Mouse (Mus musculus): ENCODE measurements at regions not wholly inside any gene's neighbourhood (a gene's known extent, or its start where the extent isn't known, plus 50 kb on each side); places are given as distances from the start of the nearest gene placed in this dataset.

DNA sequence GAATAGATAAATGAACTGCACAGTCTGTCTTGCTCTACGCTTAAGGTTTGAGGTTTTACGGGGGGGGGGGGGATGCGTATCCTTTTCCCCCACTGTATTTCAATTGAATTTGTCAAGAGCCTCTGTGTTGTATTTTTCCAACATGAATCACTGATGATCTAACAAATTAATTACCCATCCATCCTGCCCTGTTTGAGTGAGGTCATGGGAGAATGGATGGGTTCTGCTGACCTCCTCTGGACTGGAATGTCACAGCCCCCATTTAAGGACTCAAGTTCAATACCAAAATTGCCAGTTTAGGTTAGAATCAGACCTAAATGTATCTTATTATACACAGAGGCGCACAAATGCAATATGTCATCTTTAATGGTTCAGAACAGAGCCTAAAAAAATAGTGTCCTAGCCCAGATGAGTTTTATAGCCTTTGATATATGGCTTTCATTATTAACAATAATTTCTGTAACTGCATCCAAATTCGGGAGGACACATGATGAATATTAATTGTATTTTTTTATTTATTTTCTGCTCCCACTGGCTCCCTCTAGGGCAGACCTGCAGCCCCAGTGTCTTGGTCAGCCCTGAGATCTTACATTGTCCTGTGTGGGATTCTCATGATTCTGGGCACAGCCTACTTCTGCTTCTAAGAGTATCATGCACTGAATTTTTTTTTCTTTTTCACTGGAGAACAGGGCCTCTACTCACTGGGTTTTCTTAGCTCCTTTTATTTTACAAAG is 288.2 kb upstream of the Zfp703 start:
- no peak for DNase-seq (ENCODE audit: low spot score in 2 of 2)

DNA sequence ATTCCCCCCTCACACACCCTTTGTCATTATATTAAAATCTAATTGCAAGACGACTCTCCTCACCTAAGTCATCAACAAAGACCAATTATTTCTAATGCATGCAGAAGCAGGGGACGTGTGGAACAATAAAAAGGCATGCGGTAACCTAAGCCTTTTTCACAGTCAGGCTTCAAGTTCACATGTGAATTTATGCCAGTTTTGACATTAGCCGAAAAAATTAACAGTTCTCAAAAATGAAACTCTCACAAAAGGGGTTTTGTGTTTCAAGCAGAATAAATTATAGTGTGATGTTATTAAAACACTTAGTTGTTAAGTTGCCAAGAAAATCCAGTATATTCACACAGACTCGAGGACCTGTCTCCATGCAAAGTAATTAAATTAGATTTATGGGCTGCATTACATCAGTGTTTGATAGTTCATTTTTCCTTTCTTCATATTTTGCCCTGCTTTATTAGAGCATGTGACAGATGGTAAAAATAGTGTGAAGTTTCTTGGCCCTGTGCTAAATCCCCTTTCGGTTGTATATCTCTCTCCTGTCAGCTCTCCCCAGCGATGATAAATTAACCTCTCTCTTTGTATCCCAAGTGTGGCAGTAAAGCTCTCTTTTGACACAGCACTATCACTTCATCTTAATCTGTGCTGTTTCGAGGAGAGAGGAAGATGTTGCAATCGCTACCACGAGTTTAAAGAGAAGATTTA is 287.5 kb upstream of the Zfp703 start:
- DNase-seq (ENCODE audit: low spot score in 2 of 2) = no peak

DNA sequence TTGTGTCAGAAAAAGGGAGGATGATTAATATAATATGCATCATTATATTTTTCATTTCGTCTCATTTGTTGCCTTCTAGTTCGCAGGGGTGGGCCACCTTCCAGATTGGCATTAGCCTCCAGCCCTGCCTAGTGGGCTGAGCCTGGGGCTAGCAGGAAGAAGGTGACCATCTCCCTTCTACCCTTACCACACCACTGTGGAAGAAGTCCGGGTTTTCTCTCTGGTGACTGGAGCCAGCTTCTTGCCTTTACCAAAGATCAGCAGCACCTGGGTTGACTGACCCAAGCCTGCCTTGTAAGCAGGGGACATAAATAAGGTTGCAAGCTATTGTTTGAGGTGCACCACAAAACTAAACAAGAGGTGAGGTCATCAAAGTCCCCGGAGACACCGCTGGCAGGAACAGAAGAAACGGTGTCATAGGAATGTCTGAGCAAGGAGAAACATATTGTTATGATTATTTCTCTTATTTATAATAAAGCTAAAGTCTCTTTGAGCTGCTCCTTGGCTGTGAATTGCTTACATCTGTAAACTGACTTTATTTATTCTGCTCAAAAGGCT is 286.9 kb upstream of the Zfp703 start:
- DNase-seq (ENCODE audit: low spot score in 2 of 2) = no peak

DNA sequence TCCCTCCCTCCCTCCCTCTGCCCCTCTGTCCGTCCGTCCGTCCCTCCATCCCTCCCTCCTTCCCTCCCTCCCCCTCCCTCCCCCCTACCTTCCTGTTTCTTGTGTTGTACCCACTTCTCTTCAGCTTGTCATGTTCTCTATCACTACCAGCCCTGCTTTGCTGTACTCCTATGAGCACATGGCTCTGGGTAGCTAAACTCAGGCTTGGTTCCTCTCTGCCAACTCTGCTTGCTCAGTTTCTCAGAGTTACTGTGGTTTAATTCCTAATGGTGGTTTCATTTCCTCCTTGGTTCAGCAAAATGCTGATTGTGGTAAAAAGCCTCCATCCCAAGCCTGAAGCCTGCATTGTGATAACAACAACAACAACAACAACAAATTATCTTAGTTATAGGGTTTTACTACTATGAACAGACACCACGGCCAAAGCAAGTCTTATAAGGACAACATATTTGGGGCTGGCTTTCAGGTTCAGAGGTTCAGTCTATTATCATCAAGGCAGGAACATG is 279.5 kb upstream of the Zfp703 start:
- no peak for DNase-seq (ENCODE audit: low spot score in 2 of 2)

DNA sequence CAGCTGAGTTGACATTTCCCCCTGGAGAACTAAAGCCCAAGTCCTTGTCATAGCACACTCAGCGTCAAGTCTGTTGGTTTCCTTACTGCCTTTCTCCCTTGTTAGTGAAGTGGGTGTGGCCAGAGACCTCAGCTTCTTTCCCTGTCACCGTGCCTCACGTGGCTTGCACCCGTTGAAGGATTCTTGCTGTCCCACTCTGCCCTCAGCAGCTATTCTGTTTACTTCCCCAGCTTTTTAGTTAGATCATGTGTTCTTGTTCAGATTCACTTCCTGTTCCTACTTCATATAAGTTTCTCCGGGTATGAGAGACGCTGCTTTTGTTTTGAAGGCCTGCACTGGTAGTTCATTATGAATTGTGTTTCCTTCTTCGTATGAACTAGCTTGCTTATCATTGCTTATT is 278.5 kb upstream of the Zfp703 start:
- no peak for DNase-seq (ENCODE audit: low spot score in 2 of 2)

DNA sequence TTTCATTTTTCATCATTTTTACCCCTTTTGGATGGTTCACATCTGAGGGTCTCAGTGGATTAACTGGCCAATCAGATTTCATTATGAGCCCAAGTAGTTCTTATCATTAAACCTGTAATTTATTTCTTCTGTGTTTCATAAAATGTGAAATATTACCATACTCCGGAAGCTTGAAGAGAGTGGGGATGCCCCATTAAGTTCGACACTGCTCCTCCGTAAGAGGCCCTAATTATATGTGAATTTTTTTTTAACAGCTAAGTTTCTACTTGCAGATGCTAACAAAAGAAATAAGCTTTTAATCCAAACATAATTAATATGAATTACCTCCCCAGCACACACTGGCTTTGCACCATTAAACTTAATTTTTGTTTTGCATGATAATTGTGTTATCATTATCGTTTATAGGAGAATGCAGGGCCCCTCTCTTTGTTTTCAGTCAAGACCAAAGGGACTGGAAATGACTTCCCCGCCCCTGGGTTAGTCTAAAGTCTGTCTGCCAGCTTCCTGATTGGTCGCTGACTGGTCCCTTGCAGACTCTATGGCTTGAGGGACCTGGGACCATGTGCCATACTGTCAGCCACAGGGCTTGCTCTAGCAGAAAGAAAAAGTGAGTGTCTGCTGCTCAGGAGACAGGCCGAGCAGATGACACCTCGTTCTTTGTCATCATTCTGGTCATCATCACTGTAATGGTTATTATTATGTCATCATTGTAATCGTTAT is 270.9 kb upstream of the Zfp703 start:
- no peak for DNase-seq (ENCODE audit: low spot score in 2 of 2)

DNA sequence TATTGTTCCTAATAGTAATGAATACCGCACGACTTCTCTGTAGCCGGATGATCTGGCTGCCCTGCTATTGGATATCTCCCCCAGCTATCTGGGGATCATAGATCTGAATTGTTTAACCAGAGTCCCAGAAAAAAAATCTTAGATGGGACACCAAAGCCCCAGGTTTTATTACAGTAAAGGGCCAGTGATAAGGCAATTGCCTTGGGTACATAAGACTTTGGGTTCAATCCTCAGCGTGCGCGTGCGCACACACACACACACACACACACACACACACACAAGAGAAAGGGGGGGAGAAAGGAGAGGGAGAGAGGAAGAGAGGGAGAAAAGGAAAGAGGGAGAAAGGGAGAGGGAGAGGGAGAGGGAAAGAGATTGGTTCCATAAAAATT is 270.4 kb upstream of the Zfp703 start:
- no peak for DNase-seq (ENCODE audit: low spot score in 2 of 2)

DNA sequence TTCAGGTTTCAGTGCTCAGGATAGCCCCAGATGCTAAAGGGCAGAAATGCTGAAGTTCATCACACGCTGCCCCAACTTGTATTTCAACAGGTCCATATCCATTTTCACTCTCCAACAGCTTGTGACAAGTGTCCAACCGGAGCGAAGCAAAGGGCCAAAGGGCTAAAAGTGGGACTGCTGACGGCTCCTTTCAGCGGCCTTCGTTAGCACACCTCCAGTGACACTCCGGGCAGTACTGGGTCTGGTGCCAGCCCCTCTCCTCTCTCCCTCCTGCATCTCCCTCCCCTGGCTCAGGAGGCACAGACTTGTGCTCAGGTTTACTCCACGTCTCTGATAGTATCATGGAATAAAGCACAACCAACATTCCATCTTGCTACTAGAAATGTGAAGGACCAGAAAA is 263.3 kb upstream of the Zfp703 start:
- no peak for DNase-seq (ENCODE audit: low spot score in 2 of 2)

DNA sequence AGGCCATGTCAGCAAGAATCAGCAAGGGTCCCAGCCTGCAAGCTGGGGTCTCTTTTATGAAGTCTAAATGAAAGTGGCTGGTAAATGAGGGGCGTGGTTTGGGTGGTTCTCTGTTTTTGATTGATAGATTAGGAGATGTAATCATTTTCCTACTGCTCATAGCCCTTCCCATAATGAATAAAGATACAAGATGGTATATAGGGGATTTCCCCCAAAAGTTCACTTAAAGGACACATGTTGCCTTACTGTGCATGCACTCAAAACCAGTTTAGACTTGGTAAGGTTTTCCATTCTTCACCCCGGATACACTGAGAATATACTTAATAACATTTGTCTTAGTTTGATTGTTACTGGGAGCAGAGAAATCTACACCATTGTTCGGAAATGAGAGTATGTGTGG is 262.4 kb upstream of the Zfp703 start:
- DNase-seq (ENCODE audit: low spot score in 2 of 2) = no peak

DNA sequence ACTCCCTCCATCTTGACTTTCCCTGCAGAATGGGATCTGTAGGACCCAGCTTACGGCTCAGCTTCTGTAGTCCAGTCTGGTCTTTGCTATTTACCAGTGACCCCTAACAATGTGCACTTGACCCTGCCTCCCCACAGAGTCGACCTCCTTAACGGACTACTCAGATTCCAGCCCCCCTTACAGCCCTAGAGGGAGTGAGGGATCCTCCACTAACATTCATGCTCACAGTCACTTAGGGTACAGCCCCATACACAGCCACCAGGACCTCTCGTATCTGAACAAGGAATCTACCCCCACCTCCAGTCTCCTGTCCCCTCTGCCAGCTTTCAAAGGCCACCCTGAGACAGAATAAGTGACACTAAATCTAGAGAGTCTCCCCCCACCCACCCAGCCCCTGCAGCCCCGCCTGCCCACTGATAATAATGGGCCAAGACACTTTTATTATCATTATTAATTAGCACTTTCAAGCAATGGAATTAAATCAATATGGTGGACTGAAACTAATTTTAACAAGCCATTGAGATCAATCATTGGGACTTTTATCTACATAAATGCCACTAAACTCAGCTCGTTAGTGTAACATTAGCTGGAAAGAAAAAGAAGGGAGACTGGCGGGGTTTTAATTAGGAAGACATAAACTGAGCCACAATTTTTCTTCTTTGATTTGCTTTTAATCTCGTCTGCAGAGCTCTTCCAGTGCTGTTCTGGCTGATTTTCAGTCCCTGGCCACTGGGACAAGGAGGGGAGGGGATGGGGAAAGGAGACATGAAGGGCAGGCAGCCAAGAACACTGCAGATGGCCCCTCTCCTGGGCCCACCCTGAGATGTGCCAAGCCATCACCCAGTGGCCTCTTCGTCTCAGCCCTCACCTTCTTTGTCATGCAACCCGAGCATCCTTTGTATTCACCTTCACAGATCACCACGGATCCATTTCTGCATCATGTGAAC is 258.4 kb upstream of the Zfp703 start:
- DNase-seq (ENCODE audit: low spot score in 2 of 2) = no peak

DNA sequence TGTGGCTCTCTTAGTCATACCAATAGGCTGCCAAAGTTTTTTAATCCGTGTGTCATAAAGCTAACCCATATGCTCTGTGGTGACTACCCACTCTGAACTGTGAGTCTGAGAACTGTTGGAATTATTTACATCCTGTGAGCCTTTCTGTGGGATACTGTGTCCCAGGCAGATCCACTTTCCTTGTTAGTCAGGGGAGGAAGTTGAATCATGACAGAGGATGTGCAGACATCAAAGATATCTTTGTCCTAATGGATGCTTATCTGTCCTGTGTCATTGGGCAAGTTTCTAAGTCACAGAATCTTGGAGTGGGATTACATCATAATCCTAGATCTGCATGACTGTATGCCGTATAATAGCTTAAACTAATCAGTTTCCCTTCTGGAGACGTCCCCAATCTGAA is 254.4 kb upstream of the Zfp703 start:
- DNase-seq (ENCODE audit: low spot score in 2 of 2) = no peak

DNA sequence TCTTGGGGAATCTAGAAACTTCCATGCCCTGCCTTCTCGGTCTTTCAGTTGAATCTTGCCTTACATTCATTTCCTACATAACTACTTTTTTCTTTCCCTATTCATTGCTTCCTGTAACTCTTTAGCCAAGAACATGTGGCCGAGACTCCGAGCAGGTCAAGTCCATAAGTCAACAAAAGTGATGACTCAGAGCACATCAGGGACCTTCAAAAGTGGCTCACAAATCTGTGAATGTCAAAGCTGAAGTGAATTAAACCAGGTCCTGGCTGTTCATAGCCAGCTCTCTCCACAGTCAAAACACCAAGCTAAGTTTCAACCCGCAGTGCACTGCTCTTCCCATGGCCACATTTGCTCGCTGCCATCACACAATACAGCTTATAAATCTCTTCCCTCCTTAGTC is 252.5 kb upstream of the Zfp703 start:
- no peak for DNase-seq (ENCODE audit: low spot score in 2 of 2)

DNA sequence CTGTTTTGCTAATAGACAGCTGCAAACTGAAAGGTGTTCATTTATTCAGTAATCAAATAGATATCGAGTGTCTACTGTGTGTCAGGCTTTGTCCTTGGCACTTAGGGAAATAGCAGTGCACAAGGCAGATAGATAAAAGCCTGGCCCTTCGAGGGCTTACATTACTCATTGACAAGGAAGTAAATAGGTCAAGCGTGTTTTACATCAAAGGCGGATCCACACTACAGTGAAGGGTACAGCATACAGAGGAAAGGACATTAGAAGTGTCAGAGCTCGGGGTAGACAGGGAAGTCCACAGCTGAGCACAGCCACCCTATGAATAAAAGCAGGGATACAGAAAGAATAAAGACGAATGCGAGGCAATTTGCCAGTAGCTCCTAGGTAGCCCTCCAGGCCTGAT is 251.6 kb upstream of the Zfp703 start:
- no peak for DNase-seq (ENCODE audit: low spot score in 2 of 2)

DNA sequence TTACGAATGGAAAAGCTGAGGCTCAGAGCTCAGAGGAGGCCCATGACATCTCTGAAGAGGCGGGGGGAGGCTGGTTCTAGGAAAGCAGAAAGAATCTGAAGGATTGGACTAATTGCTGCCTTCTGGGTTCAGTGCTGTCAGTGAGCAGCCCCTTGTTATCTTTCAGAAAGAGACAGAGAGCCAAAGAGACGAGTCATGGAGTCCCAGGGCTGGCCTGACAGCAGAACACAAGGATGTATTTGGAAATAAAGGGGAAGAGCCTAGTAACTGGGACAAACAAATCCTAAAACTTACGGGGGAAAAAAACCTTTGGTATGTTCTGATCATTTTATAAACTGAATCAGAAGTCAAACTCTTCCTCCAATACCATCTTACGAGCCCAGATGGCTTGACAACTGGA is 247.8 kb upstream of the Zfp703 start:
- no peak for DNase-seq (ENCODE audit: low spot score in 2 of 2)

DNA sequence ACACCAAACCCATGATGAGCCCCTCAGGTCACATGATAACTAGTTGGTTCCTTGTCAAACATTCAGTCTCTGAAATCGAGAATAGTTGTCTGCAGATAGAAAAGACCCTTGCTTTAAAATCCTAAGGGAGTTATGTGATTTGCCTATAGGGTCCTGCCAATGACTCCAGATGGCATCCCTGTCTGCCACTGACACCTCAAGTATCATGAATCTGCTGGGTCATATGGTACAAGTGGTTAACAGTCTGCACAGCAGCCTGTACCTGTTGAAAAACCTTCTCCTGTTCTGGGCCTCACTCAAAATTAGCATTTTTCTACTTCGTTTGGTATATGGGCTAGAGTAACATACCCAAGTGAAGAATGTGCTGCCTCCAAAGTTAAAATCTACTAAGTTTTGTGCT is 246.0 kb upstream of the Zfp703 start:
- no peak for DNase-seq (ENCODE audit: low spot score in 2 of 2)

DNA sequence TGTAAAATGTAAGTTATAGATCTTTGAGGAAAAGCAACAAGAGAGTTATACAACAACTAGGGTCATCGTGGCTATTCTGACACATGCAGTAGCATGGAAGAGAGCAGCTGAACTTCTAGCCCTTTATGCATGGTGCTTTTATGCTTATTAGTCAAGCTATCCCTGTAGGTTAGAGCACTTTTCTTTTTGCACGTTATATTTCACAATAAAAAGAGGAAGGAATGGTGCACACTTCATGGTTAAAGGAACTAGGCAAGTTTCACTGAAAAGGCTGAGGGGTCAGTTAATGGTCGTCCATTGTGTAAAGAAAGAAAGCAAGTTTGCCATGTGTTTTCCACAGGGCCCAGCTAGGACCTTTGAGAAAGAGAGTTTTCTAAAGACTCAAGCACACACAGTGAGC is 232.7 kb upstream of the Zfp703 start:
- DNase-seq (ENCODE audit: low spot score in 2 of 2) = no peak

DNA sequence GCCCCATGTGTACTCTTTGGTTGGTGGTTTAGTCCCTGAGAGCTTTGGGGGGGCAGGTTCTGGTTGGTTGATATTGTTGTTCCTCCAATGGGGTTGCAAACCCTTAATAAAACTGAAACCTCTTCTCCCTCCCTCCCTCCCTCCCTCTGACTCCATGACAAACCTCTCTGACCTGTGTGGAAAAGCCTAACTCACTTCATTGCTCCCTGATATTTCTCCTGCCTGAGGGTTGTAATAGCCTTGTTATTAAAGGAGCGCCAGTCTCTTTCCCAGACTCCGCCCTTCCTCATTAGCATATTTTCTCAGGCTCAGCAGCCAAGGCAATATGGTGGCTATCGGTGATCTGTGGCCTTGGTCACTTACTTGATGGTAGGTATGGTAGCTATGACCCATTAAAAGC is 230.3 kb upstream of the Zfp703 start:
- DNase-seq (ENCODE audit: low spot score in 2 of 2) = no peak

DNA sequence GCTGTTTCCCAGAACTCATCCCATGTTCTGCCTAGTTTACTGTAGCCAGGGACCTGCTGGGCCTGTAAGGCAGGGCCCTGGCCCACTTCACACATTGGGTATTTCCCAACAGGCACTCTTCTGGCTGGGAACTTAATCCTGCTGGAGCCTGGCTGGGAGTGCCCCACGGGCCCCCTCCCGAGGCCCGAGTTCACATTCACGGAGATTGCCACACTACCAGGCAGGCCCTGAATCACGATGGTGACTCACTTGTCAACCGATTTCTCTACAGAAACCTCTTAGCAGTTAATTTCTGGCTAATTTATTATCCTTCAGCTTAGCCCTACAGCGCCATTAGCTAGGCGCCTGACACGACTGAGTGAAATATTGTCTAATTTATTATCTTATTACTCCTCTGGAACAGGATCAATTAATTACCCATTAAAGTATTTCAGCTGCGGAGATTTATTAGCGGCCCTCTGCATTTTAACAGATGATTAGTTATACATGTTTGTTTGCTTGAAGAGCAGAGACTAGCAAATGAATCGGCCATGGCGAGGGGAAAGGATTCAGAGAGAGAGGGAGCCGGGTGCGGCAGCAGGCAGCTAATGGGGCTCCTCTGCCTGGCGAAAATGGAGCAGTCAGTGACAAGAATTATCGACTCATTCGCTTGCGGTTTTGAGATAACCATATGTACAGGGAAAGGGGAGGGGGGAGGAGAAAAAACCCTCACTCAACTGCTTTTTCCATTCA is 229.7 kb upstream of the Zfp703 start:
- no peak for DNase-seq (ENCODE audit: low spot score in 2 of 2)

DNA sequence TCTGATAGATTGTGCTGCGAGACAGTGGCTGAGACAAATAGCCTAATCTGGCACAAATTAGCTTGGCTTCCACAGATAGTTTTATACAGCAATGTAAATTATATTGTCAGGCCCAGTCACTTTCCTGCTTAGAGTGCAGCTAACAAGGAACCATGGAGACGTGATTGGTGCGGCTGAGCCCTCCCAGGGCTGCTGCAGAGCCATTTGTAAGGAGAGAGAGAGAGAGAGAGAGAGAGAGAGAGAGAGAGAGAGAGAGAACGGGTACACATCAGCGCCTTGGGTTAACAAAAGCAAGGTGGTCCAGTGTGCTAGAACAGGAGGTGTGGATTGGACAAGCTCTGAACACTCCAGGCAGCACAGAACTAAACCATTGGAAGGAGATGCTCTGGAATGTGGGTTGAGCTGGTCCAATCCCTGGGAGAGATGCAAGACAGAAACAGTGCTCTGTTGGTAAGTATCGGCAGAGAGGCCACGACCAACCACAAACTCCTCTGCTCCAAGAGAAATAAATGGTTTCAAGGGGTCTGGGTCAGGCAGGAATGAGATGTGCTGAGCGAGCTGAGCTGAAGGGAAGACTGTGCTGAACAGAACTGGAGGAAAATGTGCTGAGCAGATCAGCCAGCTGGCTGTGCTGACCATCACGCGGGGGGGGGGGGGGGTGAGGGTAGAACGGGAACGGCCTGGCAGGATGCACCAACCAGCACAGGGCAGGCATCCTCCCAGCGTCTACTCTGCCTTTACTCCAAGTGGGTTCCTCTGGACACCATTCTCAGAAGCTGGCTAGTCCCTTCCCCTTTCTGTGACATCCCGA is 228.8 kb upstream of the Zfp703 start:
- DNase-seq (ENCODE audit: low spot score in 2 of 2) = no peak

DNA sequence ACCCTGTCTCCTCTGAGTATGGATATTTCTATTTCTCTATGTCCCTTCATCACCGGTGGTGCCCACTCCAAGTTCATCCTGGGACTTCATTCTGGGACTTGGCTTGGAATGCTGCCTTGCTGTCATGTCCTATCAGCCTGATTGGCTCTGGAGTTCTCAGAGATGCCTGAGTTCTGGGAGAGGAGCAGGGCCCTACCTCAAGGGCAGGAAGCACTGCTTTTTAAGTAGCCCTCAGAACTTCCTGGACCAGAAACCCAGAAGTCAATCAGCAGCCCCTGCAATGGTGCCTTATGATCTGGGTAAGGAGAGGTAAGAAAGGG is 228.2 kb upstream of the Zfp703 start:
- no peak for DNase-seq (ENCODE audit: low spot score in 2 of 2)

Data from frontal cortex, postnatal 14 days (tissue).